Mouse (Mus musculus): ENCODE measurements around the gene Stk11.

- TF ChIP-seq POLR2A (IDR thresholded peaks at IDR 0.05; ENCODE audit: insufficient read depth, low read length): no peak
- no peak for TF ChIP-seq CTCF (IDR thresholded peaks at IDR 0.05; ENCODE audit: low read depth, low read length)
Measured at GRCm38 (mm10) chr10:80069948-80070450, 45.6 kb upstream of the Stk11 start.
